Mouse (Mus musculus) cortical plate, adult 2 months (tissue): ENCODE measurements at regions not wholly inside any gene's neighbourhood (a gene's known extent, or its start where the extent isn't known, plus 50 kb on each side); places are given as distances from the start of the nearest gene placed in this dataset.

Source experiments
- CTCF ChIP-seq: fragments of 200-500 bp; IDR thresholded peaks from 2 replicates; pipeline ENCODE4 v1.5.1; 2011; ENCODE audit warnings: mild to moderate bottlenecking, control low read depth, low read length; ENCODE audit not compliant: insufficient read depth; ENCODE audit errors: extremely low read depth
- POLR2A ChIP-seq: fragments of 200-500 bp; IDR thresholded peaks from 2 replicates; pipeline ENCODE4 v1.6.1; 2011; ENCODE audit warnings: mild to moderate bottlenecking, low read length, control low read depth; ENCODE audit not compliant: insufficient read depth; ENCODE audit errors: extremely low read depth

GRCm38 (mm10) chr13:111921142-111922035 is 112.6 kb upstream of the Map3k1 start:
- TF ChIP-seq POLR2A, result no peak
- TF ChIP-seq CTCF, result no peak
